Mouse (Mus musculus) 3T3-L1 (cell line): Measurements from ENCODE around the gene Ulk4.
"Not testable (repeated sequence)": the region's sequence is repeated elsewhere in the genome, so short reads cannot be mapped to it uniquely, and the experiment has no call there.

Experiments
- DNase-seq: peaks from one replicate; pipeline ENCODE4 v3.0.0-alpha.2; 2015; ENCODE audit warnings: low read depth, low spot score

Ulk4 gene

GRCm38 (mm10) chr9:120936351-120936750 lies 340.6 kb downstream of the Ulk4 start:
- peak; percentile 83 for DNase-seq

GRCm38 (mm10) chr9:120935634-120935922 lies 341.4 kb downstream of the Ulk4 start:
- peak; percentile 22 for DNase-seq

DNA sequence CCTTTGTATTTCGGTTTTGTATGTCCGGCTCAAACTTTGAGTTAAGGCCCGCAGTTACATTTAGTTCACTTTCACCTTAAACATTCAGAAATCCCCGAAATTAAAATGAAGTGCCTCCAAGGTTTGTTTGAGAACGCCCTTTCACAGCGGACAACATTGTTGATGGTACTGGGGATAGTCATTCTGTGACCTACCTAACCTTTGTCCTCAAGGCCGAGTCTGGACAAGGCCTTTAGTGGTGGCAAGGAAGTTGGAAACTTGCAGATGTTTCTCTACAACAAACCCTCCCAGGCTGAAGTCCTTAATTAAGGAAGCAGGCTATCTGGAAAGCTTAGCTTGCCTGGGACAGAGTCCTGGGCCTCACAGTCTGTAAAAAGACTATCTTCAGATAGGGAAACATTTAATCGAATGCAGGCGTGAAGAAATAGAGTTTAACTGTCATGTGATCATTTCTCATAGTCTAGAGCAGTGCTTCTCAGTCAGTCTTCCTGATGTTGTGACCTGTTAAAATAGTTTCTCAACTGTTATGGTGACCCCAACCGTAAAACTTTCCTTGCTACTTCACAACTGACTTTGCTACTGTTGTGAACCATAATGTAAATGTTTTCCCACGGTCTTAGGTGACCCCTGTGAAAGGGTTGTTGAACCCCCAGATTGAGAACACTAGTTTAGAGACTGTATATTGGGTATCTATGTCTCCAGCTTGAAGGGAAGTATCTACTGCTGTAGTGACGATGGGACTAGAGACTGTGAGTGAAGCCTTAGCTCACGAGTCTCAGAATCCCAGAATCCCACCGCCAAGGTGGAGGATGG lies 342.0 kb downstream of the Ulk4 start:
- peak; percentile 31 for DNase-seq

- DNase-seq: peak; percentile 47
Measured at GRCm38 (mm10) chr9:120933886-120934758, 342.9 kb downstream of the Ulk4 start.

DNA sequence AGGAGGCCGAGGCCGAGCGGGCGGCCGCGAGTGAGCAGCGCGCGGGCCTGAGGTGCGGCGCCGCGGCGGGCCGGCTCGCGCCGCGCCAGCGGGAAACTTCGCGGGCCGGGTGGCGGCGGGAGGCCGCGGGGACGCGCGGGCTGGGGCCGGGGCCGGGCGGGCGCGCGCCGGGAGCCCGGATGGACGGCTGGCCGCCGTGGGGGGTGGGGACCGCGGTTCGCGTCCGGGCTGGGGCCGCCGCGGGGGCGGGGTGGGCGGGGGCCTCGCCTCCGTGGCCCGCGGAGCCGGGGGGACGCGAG lies 343.5 kb downstream of the Ulk4 start:
- DNase-seq: no peak

- DNase-seq: peak; percentile 83
Measured at GRCm38 (mm10) chr9:120932797-120933586, 344.0 kb downstream of the Ulk4 start.

- DNase-seq: no peak
Measured at GRCm38 (mm10) chr9:120932371-120932770, 344.6 kb downstream of the Ulk4 start.

GRCm38 (mm10) chr9:120930811-120931210 lies 346.2 kb downstream of the Ulk4 start:
- DNase-seq: no peak

DNA sequence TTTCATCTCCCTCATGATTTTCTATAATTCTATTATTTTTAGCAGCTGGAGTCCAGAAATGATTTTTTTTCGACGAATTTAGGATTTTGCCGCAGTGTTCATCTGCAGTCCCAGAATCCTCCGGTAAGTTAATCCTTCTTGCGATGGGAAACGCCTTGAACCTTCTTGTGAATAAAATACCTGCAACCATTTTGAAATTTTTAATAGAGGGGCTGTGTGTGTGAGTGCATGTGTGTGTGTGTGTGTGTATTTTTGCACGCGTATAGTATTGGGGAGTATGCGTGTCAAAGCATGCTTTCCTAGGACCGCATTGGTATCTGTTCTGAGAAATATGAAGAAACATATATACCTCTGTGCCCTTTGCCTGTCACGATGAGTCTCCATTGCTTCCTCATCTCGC lies 347.0 kb downstream of the Ulk4 start:
- no peak for DNase-seq

DNA sequence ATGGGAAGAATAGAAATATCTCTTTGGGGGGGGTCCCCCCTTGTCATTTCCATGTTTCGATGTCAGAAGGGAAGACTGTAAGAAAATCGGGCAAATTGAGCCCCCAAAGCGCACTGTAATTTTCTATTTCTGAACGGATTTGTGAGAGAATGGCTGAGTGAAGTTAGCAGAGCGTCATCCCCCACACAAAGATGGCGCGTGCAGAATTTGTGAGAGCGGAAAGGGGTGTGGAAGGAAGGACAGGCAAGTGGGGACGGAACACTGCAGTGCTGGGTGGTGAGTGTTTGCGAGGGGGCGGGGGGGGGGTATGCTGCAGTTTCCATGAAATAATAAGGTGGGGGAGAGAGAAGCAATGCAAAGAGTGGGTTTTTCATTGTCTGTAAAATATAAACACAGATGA lies 347.9 kb downstream of the Ulk4 start, which contains the start of gene Ctnnb1:
Gene Ctnnb1 (plus strand): TSS at position 136 of the 400 bp plus-strand sequence.
- no peak for DNase-seq

DNA sequence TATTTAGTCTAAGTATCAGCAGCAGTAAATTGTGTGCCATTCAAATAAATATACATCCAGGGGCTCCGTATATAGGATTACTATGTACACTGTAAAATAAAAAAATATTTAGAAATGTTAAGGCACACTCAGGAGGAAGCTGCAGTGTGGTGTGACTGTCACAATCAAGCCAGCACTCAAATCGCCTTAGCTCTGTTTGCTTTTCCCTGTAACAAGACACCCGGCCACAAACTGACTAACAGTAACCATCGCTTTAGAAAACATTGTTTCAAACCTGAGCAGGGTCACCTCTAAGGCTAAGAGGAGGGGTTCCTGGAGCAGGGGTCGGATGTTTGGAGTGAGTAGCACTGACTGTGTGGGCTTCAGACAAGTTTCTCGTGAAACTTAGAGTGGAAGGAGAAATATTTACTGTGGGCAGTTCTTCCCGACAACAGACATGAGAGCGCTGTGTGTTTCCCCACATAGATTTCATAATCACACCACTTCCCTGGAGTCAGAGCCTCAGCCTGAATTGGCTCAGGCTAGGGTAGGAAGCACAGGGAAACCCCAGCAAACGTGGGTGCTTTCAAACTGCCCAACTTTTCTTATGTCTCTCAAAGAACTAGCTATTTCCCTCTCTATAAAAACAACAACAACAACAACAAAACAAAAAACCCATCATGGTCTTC lies 349.9 kb downstream of the Ulk4 start:
- no peak for DNase-seq

DNA sequence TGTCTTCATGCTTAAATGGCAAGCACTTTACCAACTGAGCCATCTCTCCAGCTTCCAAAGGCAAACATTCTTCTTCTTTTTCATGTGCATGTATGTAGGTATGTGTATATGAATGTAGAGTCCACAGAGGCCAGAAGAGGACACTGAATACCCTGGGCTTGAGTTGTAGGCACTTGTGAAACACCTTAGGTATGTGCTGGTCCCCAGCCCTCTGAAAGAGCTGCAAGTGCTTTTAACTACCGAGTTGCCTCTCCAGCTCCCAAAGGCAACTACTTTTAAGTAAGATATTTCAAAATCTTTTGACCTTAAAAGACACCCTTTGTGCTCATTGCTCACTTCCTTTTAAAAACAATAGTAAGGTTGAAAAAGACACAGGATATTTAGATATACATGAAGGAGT lies 350.9 kb downstream of the Ulk4 start:
- no peak for DNase-seq

GRCm38 (mm10) chr9:120919130-120919529 lies 357.9 kb downstream of the Ulk4 start:
- peak; percentile 20 for DNase-seq

- DNase-seq: peak; percentile 57
Measured at GRCm38 (mm10) chr9:120918642-120919041, 358.4 kb downstream of the Ulk4 start.

- no peak for DNase-seq
Measured at GRCm38 (mm10) chr9:120918211-120918610, 358.8 kb downstream of the Ulk4 start.

GRCm38 (mm10) chr9:120917619-120918018 lies 359.4 kb downstream of the Ulk4 start:
- DNase-seq: not testable (repeated sequence)

DNA sequence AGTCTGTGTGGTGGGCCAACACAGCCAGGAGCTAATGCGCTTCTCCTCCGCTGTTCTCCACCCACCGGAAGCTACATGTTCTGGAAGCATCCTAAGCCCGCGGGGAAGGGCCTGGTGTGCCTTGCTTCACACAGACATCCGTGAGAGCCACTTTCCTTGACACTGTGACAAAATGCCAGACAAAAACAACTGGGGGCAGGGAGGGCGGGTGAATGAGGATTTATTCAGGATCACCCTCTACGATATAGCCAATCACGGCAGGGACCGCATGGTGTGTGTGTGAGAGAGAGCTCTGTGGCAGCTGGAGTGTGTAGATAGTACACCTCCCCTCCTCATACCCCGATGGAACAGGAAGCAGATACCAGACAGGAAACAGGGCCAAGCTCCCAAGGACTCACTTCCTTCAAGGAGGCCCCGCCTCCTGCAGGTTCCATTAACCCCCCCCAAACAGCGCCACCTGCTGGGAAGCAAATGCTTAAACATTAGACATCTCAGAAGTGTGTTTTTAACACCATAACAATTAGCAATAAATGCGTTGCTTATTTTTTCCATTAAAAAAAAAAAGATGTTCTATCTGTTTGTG lies 362.0 kb downstream of the Ulk4 start:
- DNase-seq: peak; percentile 17

GRCm38 (mm10) chr9:120914429-120914828 lies 362.6 kb downstream of the Ulk4 start:
- DNase-seq: no peak

GRCm38 (mm10) chr9:120913152-120913551 lies 363.8 kb downstream of the Ulk4 start:
- DNase-seq: no peak

DNA sequence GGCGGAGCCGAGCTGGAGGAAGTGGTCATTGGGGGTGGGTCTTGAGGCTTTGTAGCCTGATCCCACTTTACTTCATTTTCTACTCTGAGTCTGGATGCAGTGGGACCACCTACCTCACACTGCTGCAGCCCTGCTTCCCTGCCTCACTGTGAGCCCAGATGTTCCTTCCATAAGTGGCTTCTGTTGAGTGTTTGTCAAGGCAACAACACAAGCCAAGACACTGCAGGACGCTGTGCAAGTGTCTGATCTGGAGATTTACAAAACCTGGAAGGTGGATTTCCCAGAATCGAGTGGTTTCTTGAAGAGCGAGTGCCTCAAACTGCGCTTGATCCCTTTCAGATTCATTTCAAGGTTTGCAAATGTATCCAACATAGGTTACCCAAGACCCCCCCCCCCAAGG lies 368.5 kb downstream of the Ulk4 start:
- DNase-seq: no peak
